Mouse (Mus musculus): Measurements from ENCODE around the gene Gm17387. TPM values are rescaled to one million over a fixed set of nuclear protein-coding genes. Genes with fewer than 3 reads are reported as not detected.

The Gm17387 gene
- polyA plus RNA-seq, 1 experiment: not detected

- H3K4me3 ChIP-seq (replicated peaks; ENCODE audit: control insufficient read depth, low read depth, low read length): no peak overlapping the region
- TF ChIP-seq CTCF (IDR thresholded peaks at IDR 0.05; ENCODE audit: control insufficient read depth, insufficient read depth, low read length) (no peak), POLR2A (IDR thresholded peaks at IDR 0.05; ENCODE audit: borderline replicate concordance, control insufficient read depth, low read depth, low read length) (no peak)
- H3K4me1 ChIP-seq (ENCODE audit: control insufficient read depth, insufficient read depth, low read length): no peaks in the 10 kb centered on the region; the same call in 1 of the 2 replicates
- H3K27ac ChIP-seq (ENCODE audit: control insufficient read depth, insufficient read depth, low read depth, low read length, poor library complexity): peak overlapping the region; percentile 49; the same call in 1 of the 2 replicates
- 8% methylated on average over 1 of the region's 1 CpGs for WGBS
These were observed 31.1 kb upstream of the Gm17387 start for GRCm38 (mm10) chr7:140997817-140998216.

- 18% methylated on average over 11 of the region's 11 CpGs for WGBS
- Histone ChIP-seq H3K27ac (ENCODE audit: control insufficient read depth, insufficient read depth, low read depth, low read length, poor library complexity) (peak overlapping the region; percentile 90), H3K4me1 (ENCODE audit: control insufficient read depth, insufficient read depth, low read length) (no peaks in the 10 kb centered on the region; the same call in 1 of the 2 replicates), H3K4me3 (replicated peaks; ENCODE audit: control insufficient read depth, low read depth, low read length) (peak overlapping the region; percentile 48)
- TF ChIP-seq CTCF (IDR thresholded peaks at IDR 0.05; ENCODE audit: control insufficient read depth, insufficient read depth, low read length) (no peak), POLR2A (IDR thresholded peaks at IDR 0.05; ENCODE audit: borderline replicate concordance, control insufficient read depth, low read depth, low read length) (no peak)
These were observed 29.9 kb upstream of the Gm17387 start for GRCm38 (mm10) chr7:140998853-140999700.

- H3K4me3 ChIP-seq (replicated peaks; ENCODE audit: control insufficient read depth, low read depth, low read length): no peak overlapping the region
- WGBS: 68% methylated on average over 15 of the region's 15 CpGs
- H3K4me1 ChIP-seq (ENCODE audit: control insufficient read depth, insufficient read depth, low read length): peaks cover 1% of the 10 kb centered on the region; the same call in 1 of the 2 replicates
- no peak for TF ChIP-seq CTCF (IDR thresholded peaks at IDR 0.05; ENCODE audit: control insufficient read depth, insufficient read depth, low read length)
- H3K27ac ChIP-seq (ENCODE audit: control insufficient read depth, insufficient read depth, low read depth, low read length, poor library complexity): peak overlapping the region; percentile 47
These were observed 27.8 kb upstream of the Gm17387 start for GRCm38 (mm10) chr7:141000881-141001708.

DNA sequence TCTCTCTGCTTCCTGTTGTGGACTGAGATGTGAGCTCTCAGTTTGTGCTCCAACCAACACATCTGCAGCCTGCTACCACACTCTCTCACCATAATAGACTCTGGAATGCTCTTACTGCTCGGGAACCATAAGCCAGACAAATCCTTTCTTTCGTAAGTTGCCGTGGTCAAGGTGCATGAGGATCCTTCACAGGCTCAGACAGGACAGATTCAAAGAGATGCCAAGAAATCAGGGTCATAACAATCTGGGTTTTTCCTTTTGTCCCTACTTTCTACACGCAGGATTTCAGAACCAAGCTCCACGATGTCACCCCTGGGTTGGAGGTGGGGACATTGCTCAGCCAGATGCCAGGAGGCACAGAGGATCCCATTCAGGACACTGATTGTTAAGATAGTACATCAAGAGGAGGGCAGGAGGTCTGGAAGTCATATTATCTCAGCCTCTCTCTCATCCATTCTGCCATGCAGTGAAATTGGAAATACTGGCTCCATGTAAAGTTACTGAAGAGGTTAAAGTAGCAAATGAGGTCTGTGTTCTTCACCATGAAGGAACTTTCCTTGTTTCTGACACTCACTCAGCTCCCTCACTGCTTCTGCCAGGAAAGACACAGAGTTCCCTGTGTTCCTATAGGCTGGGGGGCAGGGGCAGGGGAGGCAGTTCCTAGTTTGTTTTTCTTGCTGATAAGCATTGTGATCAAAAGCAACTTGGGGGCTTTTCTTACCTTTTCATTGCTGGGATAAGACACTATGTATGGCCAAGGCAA is 25.5 kb upstream of the Gm17387 start:
- Histone ChIP-seq H3K4me3 (replicated peaks; ENCODE audit: control insufficient read depth, low read depth, low read length) (no peak overlapping the region), H3K27ac (ENCODE audit: control insufficient read depth, insufficient read depth, low read depth, low read length, poor library complexity) (peak overlapping the region; percentile 33; the same call in 1 of the 2 replicates), H3K4me1 (ENCODE audit: control insufficient read depth, insufficient read depth, low read length) (peaks cover 3% of the 10 kb centered on the region; the same call in 1 of the 2 replicates)
- 77% methylated on average over 5 of the region's 5 CpGs for WGBS
- no peak for TF ChIP-seq CTCF (IDR thresholded peaks at IDR 0.05; ENCODE audit: control insufficient read depth, insufficient read depth, low read length)
- no peak for TF ChIP-seq POLR2A (IDR thresholded peaks at IDR 0.05; ENCODE audit: borderline replicate concordance, control insufficient read depth, low read depth, low read length)

DNA sequence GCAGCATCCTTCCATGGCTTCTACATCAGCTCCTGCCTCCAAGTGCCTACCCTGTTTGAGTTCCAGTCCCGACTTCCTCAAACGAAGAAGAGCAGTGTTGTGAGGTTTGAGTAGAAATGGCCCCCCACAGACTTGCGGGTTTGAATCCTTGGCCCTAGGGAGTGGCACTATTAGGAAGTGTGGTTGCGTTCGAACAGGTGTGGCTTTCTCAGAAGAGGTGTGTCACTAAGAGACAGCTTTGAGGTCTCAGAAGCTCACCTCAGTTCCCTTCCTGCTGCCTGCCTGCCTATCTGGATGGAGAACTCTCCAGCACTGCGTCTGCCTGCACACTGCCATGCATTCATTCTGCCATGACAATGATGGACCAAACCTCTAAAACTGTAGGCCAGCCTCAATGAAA is 22.5 kb upstream of the Gm17387 start:
- WGBS: 14% methylated on average over 6 of the region's 6 CpGs
- peak overlapping the region; percentile 41; the same call in 1 of the 2 replicates for H3K27ac ChIP-seq (ENCODE audit: control insufficient read depth, insufficient read depth, low read depth, low read length, poor library complexity)
- H3K4me1 ChIP-seq (ENCODE audit: control insufficient read depth, insufficient read depth, low read length): peaks cover 5% of the 10 kb centered on the region; the same call in 1 of the 2 replicates
- H3K4me3 ChIP-seq (replicated peaks; ENCODE audit: control insufficient read depth, low read depth, low read length): no peak overlapping the region
- TF ChIP-seq POLR2A (IDR thresholded peaks at IDR 0.05; ENCODE audit: borderline replicate concordance, control insufficient read depth, low read depth, low read length): no peak
- no peak for TF ChIP-seq CTCF (IDR thresholded peaks at IDR 0.05; ENCODE audit: control insufficient read depth, insufficient read depth, low read length)

DNA sequence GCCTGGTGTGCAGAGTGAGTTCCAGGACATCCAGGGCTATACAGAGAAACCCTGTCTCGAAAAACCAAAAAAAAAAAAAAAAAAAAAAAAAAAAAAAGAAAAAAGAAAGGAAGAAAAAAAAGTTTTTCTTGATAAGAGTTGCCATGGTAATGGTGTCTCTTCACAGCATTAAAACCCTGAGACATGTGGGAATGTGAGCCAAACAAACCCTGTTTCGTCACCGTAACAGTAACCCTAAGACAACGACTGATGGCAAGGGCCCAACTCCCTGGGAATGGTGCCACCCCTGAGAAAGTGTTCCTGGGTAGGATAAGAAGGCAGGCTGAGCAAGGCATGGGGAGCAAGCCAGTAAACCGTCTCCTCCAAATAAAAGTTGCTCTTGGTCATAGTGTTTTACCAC is 22.0 kb upstream of the Gm17387 start:
- Histone ChIP-seq H3K4me1 (ENCODE audit: control insufficient read depth, insufficient read depth, low read length) (peaks cover 7% of the 10 kb centered on the region; the same call in 1 of the 2 replicates), H3K27ac (ENCODE audit: control insufficient read depth, insufficient read depth, low read depth, low read length, poor library complexity) (peak overlapping the region; percentile 56), H3K4me3 (replicated peaks; ENCODE audit: control insufficient read depth, low read depth, low read length) (no peak overlapping the region)
- TF ChIP-seq POLR2A (IDR thresholded peaks at IDR 0.05; ENCODE audit: borderline replicate concordance, control insufficient read depth, low read depth, low read length): no peak
- no peak for TF ChIP-seq CTCF (IDR thresholded peaks at IDR 0.05; ENCODE audit: control insufficient read depth, insufficient read depth, low read length)
- WGBS: 35% methylated on average over 5 of the region's 5 CpGs

- H3K4me1 ChIP-seq (ENCODE audit: control insufficient read depth, insufficient read depth, low read length): peaks cover 7% of the 10 kb centered on the region; the same call in 1 of the 2 replicates
- TF ChIP-seq CTCF (IDR thresholded peaks at IDR 0.05; ENCODE audit: control insufficient read depth, insufficient read depth, low read length): peak; percentile 50; the same call in 1 of the 2 replicates
- no peak for TF ChIP-seq POLR2A (IDR thresholded peaks at IDR 0.05; ENCODE audit: borderline replicate concordance, control insufficient read depth, low read depth, low read length)
- peak overlapping the region; percentile 11 for H3K4me3 ChIP-seq (replicated peaks; ENCODE audit: control insufficient read depth, low read depth, low read length)
- H3K27ac ChIP-seq (ENCODE audit: control insufficient read depth, insufficient read depth, low read depth, low read length, poor library complexity): peak overlapping the region; percentile 66
- 8% methylated on average over 7 of the region's 7 CpGs for WGBS
These were observed 20.6 kb upstream of the Gm17387 start for GRCm38 (mm10) chr7:141008312-141008761.
